Mouse (Mus musculus) B cell, adult 62 days (primary cell): ENCODE measurements around the gene Agap1. TPM values are rescaled to one million over a fixed set of nuclear protein-coding genes. Genes with fewer than 3 reads are reported as not detected.

ENCODE experiments used
- total RNA-seq: library from RNA; stranded (reverse); gene quantifications from 4 replicates; pipeline ENCODE4 v1.2.4, GENCODE M21; 2023

Gene Agap1
- 0.40 to 0.57 TPM (median 0.45 TPM) in 4 replicates for total RNA-seq

GRCm38 (mm10) chr1:89454196-89455123 is at the start of gene Agap1:
Gene Agap1 (plus strand): TSS chr1:89454806.

GRCm38 (mm10) chr1:89931120-89931519 is 476.5 kb downstream of the Agap1 start, which contains the start of gene Gbx2:
Gene Gbx2 (minus strand): TSS chr1:89931179.

